Mouse (Mus musculus): ENCODE measurements around the gene Ep300. TPM values are rescaled to one million over a fixed set of nuclear protein-coding genes. Genes with fewer than 3 reads are reported as not detected.
"Not testable (repeated sequence)": the region's sequence is repeated elsewhere in the genome, so short reads cannot be mapped to it uniquely, and the experiment has no call there.

Ep300 gene
- polyA plus RNA-seq, 2 experiments, result 20.2 to 38.2 TPM

- ATAC-seq (ENCODE audit: low FRiP score, low read depth) (no peak), DNase-seq (ENCODE audit: low spot score) (no peak)
- H3K27me3 ChIP-seq (ENCODE audit: control insufficient read depth, insufficient read depth, low read length), result no peaks in the 10 kb centered on the region
- H3K36me3 ChIP-seq (ENCODE audit: control insufficient read depth, insufficient read depth, low read length), result peaks cover 26% of the 10 kb centered on the region
- H3K4me3 ChIP-seq (replicated peaks; ENCODE audit: low read length), result no peak overlapping the region
- no peak overlapping the region for H3K4me2 ChIP-seq (replicated peaks; ENCODE audit: low read depth, low read length, severe bottlenecking)
- H3K4me1 ChIP-seq (ENCODE audit: control insufficient read depth, insufficient read depth, low read length), result no peaks in the 10 kb centered on the region
- no peak overlapping the region for H3K27ac ChIP-seq (replicated peaks; ENCODE audit: low read depth, low read length)
- no peak overlapping the region for H3K9ac ChIP-seq (ENCODE audit: low read depth, low read length, severe bottlenecking)
- 79% methylated on average over 8 of the region's 8 CpGs for WGBS
- TF ChIP-seq POLR2A (IDR thresholded peaks at IDR 0.05; ENCODE audit: borderline replicate concordance, extremely low read depth, insufficient read depth, insufficient read length), result no peak
- H3K9me3 ChIP-seq (ENCODE audit: control insufficient read depth, low read length), result no peaks in the 10 kb centered on the region
Observed at GRCm38 (mm10) chr15:81700601-81701000, 115.5 kb downstream of the Ep300 start.

- not testable (repeated sequence) for H3K9ac ChIP-seq (ENCODE audit: low read depth, low read length, severe bottlenecking); ATAC-seq (ENCODE audit: low FRiP score, low read depth); DNase-seq (ENCODE audit: low spot score); H3K27me3 ChIP-seq (ENCODE audit: control insufficient read depth, insufficient read depth, low read length); H3K9me3 ChIP-seq (ENCODE audit: control insufficient read depth, low read length); H3K4me1 ChIP-seq (ENCODE audit: control insufficient read depth, insufficient read depth, low read length); H3K4me3 ChIP-seq (replicated peaks; ENCODE audit: low read length); H3K27ac ChIP-seq (replicated peaks; ENCODE audit: low read depth, low read length); H3K4me2 ChIP-seq (replicated peaks; ENCODE audit: low read depth, low read length, severe bottlenecking)
- peaks cover 33% of the 10 kb centered on the region for H3K36me3 ChIP-seq (ENCODE audit: control insufficient read depth, insufficient read depth, low read length)
- 75% methylated on average over 4 of the region's 4 CpGs for WGBS
Observed at GRCm38 (mm10) chr15:81701350-81701749, 116.2 kb downstream of the Ep300 start.

Small RNA genes lying within 50 kb of the gene (microRNA-seq; reads per million reads assigned to microRNA genes)
- not detected for gene Gm23880

Other genes starting within 250 kb of the Ep300 start
- gene Slc25a17, start 224.5 kb upstream of the Ep300 start, polyA plus RNA-seq (2012; rRNA removed), result 94.6 and 97.3 TPM in 2 replicates
- 124 and 126 TPM in 2 replicates for gene Slc25a17, start 224.5 kb upstream of the Ep300 start, polyA plus RNA-seq (2014; fragmentation: Nextera tagmentation; extraction: Ambion mirVana)
- gene St13, start 185.3 kb upstream of the Ep300 start, polyA plus RNA-seq (2012; rRNA removed), result 44.0 and 81.7 TPM in 2 replicates
- gene St13, start 185.3 kb upstream of the Ep300 start, polyA plus RNA-seq (2014; fragmentation: Nextera tagmentation; extraction: Ambion mirVana), result 137 and 141 TPM in 2 replicates
- gene Xpnpep3, start 185.2 kb upstream of the Ep300 start, polyA plus RNA-seq (2012; rRNA removed), result 10.4 and 10.5 TPM in 2 replicates
- 6.6 and 7.7 TPM in 2 replicates for gene Xpnpep3, start 185.2 kb upstream of the Ep300 start, polyA plus RNA-seq (2014; fragmentation: Nextera tagmentation; extraction: Ambion mirVana)
- not detected in 2 replicates for gene Dnajb7, start 177.1 kb upstream of the Ep300 start, polyA plus RNA-seq (2012; rRNA removed)
- gene Dnajb7, start 177.1 kb upstream of the Ep300 start, polyA plus RNA-seq (2014; fragmentation: Nextera tagmentation; extraction: Ambion mirVana), result 1.00 and 1.4 TPM in 2 replicates
- gene Rbx1, start 119.1 kb upstream of the Ep300 start, polyA plus RNA-seq (2012; rRNA removed), result 154 and 233 TPM in 2 replicates
- 515 and 532 TPM in 2 replicates for gene Rbx1, start 119.1 kb upstream of the Ep300 start, polyA plus RNA-seq (2014; fragmentation: Nextera tagmentation; extraction: Ambion mirVana)
- gene L3mbtl2, start 78.5 kb downstream of the Ep300 start, polyA plus RNA-seq (2012; rRNA removed), result 16.2 and 18.1 TPM in 2 replicates
- gene L3mbtl2, start 78.5 kb downstream of the Ep300 start, polyA plus RNA-seq (2014; fragmentation: Nextera tagmentation; extraction: Ambion mirVana), result 14.5 and 15.9 TPM in 2 replicates
- 46.3 and 87.4 TPM in 2 replicates for gene Chadl, start 111.9 kb downstream of the Ep300 start, polyA plus RNA-seq (2012; rRNA removed)
- gene Chadl, start 111.9 kb downstream of the Ep300 start, polyA plus RNA-seq (2014; fragmentation: Nextera tagmentation; extraction: Ambion mirVana), result 22.6 and 27.4 TPM in 2 replicates
- gene Zc3h7b, start 159.7 kb downstream of the Ep300 start, polyA plus RNA-seq (2012; rRNA removed), result 61.9 and 70.8 TPM in 2 replicates
- gene Zc3h7b, start 159.7 kb downstream of the Ep300 start, polyA plus RNA-seq (2014; fragmentation: Nextera tagmentation; extraction: Ambion mirVana), result 38.5 and 43.2 TPM in 2 replicates
- gene Rangap1, start 160.2 kb downstream of the Ep300 start, polyA plus RNA-seq (2012; rRNA removed), result 69.7 and 74.3 TPM in 2 replicates
- 83.7 and 86.6 TPM in 2 replicates for gene Rangap1, start 160.2 kb downstream of the Ep300 start, polyA plus RNA-seq (2014; fragmentation: Nextera tagmentation; extraction: Ambion mirVana)
- gene Tef, start 217.1 kb downstream of the Ep300 start, polyA plus RNA-seq (2012; rRNA removed), result 45.7 and 49.2 TPM in 2 replicates
- gene Tef, start 217.1 kb downstream of the Ep300 start, polyA plus RNA-seq (2014; fragmentation: Nextera tagmentation; extraction: Ambion mirVana), result 25.5 and 29.3 TPM in 2 replicates